Mouse (Mus musculus): ENCODE measurements around the gene Arglu1. TPM values are rescaled to one million over a fixed set of nuclear protein-coding genes. Genes with fewer than 3 reads are reported as not detected.

The Arglu1 gene
- polyA plus RNA-seq, 1 experiment from 2014 or later: 137 TPM

DNA sequence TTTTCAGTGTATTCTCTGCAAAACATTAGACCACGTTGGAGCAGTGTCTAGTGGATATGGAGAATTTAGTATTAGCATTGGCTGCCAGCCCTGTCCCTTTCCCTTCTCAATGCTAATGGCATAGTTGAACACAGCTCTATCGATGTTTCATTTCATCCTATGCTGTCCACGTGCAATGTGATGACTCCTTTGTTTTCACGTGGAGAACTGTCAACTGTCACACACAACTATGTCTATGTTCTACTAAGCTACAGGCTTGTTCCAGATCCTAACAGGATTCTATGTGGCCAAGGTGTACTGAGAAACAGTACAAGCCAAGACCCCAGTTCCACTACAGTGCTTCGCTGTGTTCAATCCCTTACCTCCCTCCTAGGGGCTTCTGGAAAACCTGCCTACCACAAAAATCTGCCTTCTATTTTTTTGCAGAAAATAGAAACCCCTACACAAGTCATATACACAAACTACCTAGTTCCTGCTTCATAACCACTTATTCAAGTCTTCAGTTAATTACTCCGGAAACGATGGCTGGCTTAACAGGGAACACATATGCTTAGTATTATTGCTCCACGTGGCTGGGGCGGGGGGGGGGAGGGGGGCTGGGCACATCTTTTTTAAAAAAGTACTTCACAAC, 1.4 kb downstream of the Arglu1 start:
- Histone ChIP-seq H3K4me2 (peak overlapping the region; percentile 62), H3K4me1 (peaks cover 34% of the 10 kb centered on the region), H3K27ac (peak overlapping the region; percentile 97; the same call in 1 of the 2 replicates), H3K9ac (peak overlapping the region; percentile 100; the same call in 1 of the 2 replicates), H3K9me3 (no peaks in the 10 kb centered on the region), H3K36me3 (no peaks in the 10 kb centered on the region), H3K4me3 (peak overlapping the region; percentile 88), H3K27me3 (no peaks in the 10 kb centered on the region)
- WGBS: 8% methylated on average over 9 of the region's 9 CpGs
- ATAC-seq (ENCODE audit: insufficient number of reproducible peaks, low FRiP score, low TSS enrichment, low read depth): no peak

DNA sequence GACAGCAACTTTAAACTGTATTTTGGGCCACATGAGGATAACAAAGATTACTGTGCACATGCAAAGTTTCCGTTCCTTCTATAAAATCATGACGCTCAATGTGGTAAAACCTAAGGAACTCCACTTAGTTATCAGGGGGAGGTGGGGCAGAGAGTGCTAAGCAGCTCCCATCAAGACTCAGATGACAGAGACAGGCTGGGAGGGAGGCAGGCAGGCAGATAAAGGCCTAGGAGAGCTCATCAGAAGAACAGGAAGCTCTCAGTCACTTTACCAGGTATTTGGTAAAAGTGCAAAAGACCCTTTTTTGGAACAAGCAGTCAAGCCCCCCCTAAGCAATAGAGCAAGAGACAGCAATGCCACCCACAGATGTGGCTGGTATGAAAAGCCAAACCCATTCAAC, 4.8 kb downstream of the Arglu1 start:
- Histone ChIP-seq H3K4me1 (peaks cover 34% of the 10 kb centered on the region), H3K27me3 (no peaks in the 10 kb centered on the region), H3K36me3 (peaks cover 22% of the 10 kb centered on the region), H3K9me3 (no peaks in the 10 kb centered on the region), H3K27ac (no peak overlapping the region), H3K4me2 (no peak overlapping the region), H3K9ac (no peak overlapping the region), H3K4me3 (no peak overlapping the region)
- ATAC-seq (ENCODE audit: insufficient number of reproducible peaks, low FRiP score, low TSS enrichment, low read depth): no peak
- WGBS: 40% methylated on average over 2 of the region's 2 CpGs

DNA sequence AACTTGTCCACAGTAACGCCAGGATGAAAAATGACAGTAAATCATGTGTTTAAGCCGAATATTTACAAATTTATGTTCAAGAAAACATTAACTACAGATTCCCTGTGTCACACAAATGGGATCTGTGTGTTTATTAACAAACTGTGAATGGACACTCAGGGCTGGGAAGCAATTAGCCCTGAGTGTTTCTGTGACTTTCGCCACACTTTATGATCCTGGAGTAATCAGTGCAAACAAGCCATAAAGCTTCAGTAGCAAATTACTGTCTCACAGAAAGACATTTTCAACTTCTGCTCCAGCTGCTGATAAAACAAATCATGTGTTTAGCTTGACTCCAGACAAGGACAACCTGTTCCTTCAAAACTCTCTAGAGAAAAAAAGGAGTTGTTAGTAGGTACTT, 7.6 kb downstream of the Arglu1 start:
- H3K4me3 ChIP-seq: no peak overlapping the region
- H3K9me3 ChIP-seq: no peaks in the 10 kb centered on the region
- WGBS: 68% methylated on average over 3 of the region's 3 CpGs
- H3K4me2 ChIP-seq: no peak overlapping the region
- peaks cover 40% of the 10 kb centered on the region for H3K36me3 ChIP-seq
- no peak for ATAC-seq (ENCODE audit: insufficient number of reproducible peaks, low FRiP score, low TSS enrichment, low read depth)
- H3K27me3 ChIP-seq: no peaks in the 10 kb centered on the region
- peaks cover 20% of the 10 kb centered on the region for H3K4me1 ChIP-seq
- H3K9ac ChIP-seq: no peak overlapping the region
- H3K27ac ChIP-seq: no peak overlapping the region

DNA sequence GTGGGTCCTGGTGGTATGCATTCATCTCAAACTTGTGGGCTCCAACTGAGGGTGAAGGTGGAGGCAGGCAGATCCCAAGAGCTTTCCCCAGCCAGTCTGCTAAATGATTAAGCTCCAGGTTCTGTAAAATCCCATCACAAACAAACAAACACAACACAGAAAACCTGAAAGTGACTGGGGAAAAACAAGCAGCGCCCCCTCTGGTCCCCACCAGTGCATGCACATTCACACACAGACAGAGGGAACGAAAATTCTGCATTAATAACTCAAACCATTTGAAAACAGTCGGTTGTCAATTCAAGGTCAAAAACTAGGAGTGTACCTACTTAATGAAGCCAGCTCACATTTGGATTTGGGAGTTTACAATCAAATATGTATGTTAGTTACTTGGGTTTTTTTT, 12.1 kb downstream of the Arglu1 start:
- no peaks in the 10 kb centered on the region for H3K27me3 ChIP-seq
- H3K36me3 ChIP-seq: peaks cover 73% of the 10 kb centered on the region
- no peak overlapping the region for H3K27ac ChIP-seq
- no peak for ATAC-seq (ENCODE audit: insufficient number of reproducible peaks, low FRiP score, low TSS enrichment, low read depth)
- no peaks in the 10 kb centered on the region for H3K9me3 ChIP-seq
- H3K9ac ChIP-seq: no peak overlapping the region
- no peaks in the 10 kb centered on the region for H3K4me1 ChIP-seq
- no peak overlapping the region for H3K4me2 ChIP-seq
- H3K4me3 ChIP-seq: no peak overlapping the region
- WGBS: 87% methylated on average over 3 of the region's 3 CpGs

DNA sequence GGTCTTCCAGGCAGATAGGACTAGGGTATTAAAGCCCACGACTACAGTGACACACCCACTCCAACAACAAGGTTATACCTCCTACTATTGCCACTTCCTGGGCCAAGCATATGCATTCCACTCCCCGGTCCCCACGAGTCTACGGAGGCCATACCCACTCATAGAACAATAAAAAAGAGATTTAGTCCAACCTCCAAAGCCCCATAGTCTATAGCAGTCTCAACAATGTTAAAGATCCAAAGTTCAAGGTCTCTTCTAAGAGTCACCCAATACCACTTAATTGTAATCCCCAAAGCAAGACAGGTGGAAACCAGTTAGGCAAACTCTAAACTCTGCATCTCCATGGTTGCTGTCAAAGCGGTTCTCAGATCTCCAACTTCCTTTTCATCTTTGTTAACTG, 15.5 kb downstream of the Arglu1 start:
- Histone ChIP-seq H3K4me3 (no peak overlapping the region), H3K4me2 (no peak overlapping the region), H3K36me3 (peaks cover 58% of the 10 kb centered on the region), H3K27ac (no peak overlapping the region), H3K27me3 (no peaks in the 10 kb centered on the region), H3K4me1 (no peaks in the 10 kb centered on the region), H3K9me3 (no peaks in the 10 kb centered on the region), H3K9ac (no peak overlapping the region)
- ATAC-seq (ENCODE audit: insufficient number of reproducible peaks, low FRiP score, low TSS enrichment, low read depth): no peak
- 80% methylated on average over 5 of the region's 5 CpGs for WGBS

DNA sequence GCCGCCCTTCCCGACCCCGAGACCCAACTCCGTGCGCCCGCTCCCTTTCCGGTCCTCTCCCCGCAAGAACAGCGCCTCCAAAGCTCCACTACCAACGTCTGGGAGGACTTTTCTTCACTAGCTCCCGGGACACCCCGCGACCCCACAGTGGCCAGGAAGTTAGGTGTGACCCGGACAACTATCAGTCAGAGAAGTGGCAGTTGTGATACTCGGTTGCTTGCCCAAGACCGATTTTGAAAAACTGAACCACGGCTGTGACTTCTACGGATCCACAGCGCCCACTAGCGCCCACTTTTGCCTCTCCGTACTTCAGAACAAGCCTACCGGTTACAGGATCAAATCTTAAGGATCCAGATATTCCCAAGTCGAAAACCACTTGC, 28.6 kb downstream of the Arglu1 start:
- Histone ChIP-seq H3K4me2 (peak overlapping the region; percentile 78), H3K4me1 (peaks cover 7% of the 10 kb centered on the region), H3K36me3 (peaks cover 10% of the 10 kb centered on the region; the same call in 1 of the 2 replicates), H3K27ac (peak overlapping the region; percentile 89), H3K9ac (peak overlapping the region; percentile 52), H3K9me3 (no peaks in the 10 kb centered on the region), H3K4me3 (peak overlapping the region; percentile 92), H3K27me3 (no peaks in the 10 kb centered on the region)
- WGBS: under 1% methylated on average over 23 of the region's 23 CpGs
- ATAC-seq (ENCODE audit: insufficient number of reproducible peaks, low FRiP score, low TSS enrichment, low read depth): peak; percentile 13; the same call in 1 of the 2 replicates

DNA sequence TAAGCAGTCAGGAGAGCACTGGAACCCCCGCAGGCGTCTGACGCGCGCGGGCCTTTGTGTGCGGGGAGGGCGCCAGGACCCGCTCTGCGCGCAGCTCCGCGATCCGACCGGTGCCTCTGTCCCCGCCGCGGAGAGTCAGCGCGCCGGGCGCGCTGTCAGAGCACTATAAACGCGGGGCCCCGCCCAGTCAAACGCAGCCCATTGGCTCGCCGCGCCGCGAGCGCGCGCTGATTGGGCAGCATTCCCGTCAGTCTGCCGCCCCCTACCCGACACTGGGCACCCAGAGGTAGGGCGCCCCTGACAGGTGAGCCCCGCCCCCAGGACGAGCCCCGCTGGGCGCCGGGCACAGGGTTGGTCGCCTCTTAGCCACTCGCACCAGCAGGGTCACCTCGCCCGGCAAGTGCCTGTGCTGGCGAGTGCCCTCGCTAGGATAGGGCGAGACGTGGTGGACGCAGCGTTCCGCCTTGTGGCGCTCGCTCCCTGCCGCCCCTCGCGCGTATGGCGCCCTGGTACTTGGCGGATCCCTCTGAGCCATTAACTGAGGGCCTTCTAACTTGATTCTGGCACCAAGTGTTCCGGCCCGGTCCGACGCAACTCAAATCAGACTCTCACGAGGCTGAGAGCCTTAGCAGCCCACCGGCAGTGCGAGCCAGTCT, 29.1 kb downstream of the Arglu1 start, which contains the start of gene Efnb2:
Gene Efnb2, minus strand, starts transcription at position 140 of the 656 bp plus-strand sequence.
- peak; percentile 90 for ATAC-seq (ENCODE audit: insufficient number of reproducible peaks, low FRiP score, low TSS enrichment, low read depth)
- Histone ChIP-seq H3K4me3 (peak within 1 kb of the TSS; percentile 92), H3K4me2 (peak within 1 kb of the TSS; percentile 78), H3K27ac (peak within 1 kb of the TSS; percentile 89), H3K9me3 (no peaks in the 10 kb centered on the region), H3K4me1 (peaks cover 10% of the 10 kb centered on the region), H3K36me3 (0 out of 2 replicates have a peak, but pooled peaks cover 6% of the 10 kb centered on the region), H3K9ac (peak within 1 kb of the TSS; percentile 93), H3K27me3 (no peaks in the 10 kb centered on the region)
- under 1% methylated on average over 64 of the region's 70 CpGs for WGBS

DNA sequence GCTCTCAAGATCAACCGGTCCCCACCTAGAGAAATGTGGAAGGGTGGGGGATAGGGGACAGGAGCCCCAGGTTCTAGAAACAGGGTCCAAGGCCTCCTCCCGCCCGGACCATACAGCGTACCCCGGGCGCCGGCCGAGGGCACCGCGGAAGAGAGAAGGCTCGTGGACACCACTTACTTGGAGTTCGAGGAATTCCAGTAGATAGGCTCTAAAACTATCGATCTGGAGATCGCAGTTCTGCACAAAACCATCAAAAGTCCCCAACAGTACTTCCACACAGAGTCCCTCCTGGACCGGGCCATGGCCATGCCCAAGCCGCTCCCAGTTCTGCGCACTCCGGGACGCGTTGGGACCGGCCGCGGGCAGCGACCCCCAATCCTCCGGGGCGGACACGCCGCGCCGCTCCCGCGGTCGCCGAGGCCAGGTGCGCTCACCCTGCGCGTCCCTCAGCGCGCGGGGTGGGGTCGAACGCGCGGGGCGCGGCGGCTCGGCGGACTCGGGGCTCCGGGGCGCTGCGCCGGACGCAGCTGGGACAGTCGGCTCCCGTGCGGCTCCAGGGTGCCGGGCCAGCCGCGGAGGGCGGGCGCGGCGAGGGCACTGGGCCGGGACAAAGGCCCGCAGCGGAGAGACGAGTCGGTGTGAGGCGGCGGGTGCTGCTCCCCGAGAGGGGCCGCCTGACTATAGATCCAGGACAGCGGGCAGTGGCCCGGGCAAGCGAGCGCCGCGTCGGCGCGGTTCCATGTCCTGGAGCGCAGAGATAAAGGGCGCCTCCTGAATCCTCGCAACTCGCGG, 29.8 kb downstream of the Arglu1 start:
- peaks cover 15% of the 10 kb centered on the region for H3K4me1 ChIP-seq
- H3K9ac ChIP-seq: peak overlapping the region; percentile 93
- under 1% methylated on average over 88 of the region's 88 CpGs for WGBS
- H3K4me3 ChIP-seq: peak overlapping the region; percentile 92
- peak overlapping the region; percentile 78 for H3K4me2 ChIP-seq
- peak overlapping the region; percentile 89 for H3K27ac ChIP-seq
- 0 out of 2 replicates have a peak, but pooled peaks cover 6% of the 10 kb centered on the region for H3K36me3 ChIP-seq
- H3K27me3 ChIP-seq: no peaks in the 10 kb centered on the region
- peak; percentile 17 for ATAC-seq (ENCODE audit: insufficient number of reproducible peaks, low FRiP score, low TSS enrichment, low read depth)
- H3K9me3 ChIP-seq: no peaks in the 10 kb centered on the region

DNA sequence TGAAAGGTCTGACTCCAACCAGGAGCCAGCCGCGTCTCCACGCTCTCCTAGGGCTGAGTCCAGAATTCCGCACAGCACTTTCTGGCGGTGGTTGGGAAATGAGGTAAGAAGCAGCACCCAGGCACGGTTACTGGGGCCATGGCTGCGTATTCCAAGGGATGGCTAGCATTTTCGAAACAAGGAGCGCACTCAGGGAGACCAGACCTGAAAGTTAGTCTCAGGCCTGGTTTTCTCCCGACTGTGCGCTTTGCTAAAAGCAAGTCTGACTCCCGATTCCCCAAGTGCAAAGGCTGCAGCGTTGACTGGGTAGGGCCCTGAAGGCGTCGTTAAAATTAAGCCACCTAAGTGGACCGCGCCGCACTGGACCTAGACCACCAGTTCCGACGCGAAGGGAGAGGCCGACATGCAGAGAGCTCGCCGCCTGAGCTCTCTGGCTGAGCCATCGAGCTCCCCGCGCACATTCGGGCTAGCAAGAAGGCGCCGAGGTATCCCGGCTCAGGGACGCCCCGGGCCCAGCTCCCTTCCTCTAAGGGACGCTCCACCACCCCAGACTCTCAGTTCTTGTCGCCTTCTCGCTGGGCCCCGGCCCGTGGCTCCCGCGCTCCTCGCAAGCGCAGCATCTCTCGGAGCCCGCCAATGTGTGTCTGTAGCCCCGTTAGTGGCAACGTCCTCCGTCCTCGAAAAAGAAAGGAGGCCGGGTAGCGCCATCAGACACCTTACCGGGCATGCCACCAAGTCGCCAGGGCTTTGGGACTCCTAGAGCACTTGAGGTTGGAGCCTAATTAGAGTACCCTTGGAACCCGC, 30.6 kb downstream of the Arglu1 start:
- Histone ChIP-seq H3K4me3 (peak overlapping the region; percentile 92), H3K27me3 (no peaks in the 10 kb centered on the region), H3K4me2 (peak overlapping the region; percentile 78), H3K4me1 (peaks cover 22% of the 10 kb centered on the region), H3K36me3 (0 out of 2 replicates have a peak, but pooled peaks cover 6% of the 10 kb centered on the region), H3K27ac (peak overlapping the region; percentile 89), H3K9me3 (no peaks in the 10 kb centered on the region), H3K9ac (peak overlapping the region; percentile 93)
- no peak for ATAC-seq (ENCODE audit: insufficient number of reproducible peaks, low FRiP score, low TSS enrichment, low read depth)
- WGBS: under 1% methylated on average over 53 of the region's 53 CpGs

DNA sequence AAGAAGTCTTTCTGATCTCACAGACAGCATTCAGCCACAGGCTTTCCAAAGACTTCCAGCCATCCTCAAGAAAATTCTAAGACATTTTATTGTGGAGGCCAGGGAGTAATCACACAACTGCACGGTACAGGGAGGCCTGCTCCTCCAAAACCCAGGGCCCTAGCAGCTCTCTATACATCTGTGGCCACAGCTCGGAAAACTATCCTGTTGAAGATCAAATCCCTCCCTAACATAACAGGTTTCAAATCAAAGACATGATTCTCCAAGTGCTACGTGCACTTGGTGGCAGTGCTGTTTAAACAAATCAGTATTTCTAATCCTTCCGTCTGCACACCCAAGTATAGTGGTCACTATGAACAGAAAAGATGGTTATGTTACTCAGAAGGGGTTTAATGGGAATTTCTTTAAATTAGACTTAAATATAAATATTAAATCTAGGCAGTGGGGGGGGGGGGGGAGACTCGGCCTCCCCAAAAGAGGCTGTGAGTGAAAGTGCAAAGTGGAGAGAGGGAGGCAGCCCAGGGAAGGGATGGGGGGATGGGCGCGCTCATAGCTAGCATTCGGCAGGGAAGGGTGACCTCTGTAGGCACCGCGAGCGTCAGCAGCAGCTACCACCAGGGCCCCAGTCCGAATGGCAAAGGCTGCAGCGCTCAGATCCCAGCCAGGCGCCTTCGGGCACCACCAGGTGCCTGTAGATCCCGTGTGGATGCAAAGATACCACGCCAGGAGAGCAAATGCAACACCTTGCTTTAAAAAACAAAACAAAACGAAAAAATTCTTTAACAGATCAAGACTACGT, 31.7 kb downstream of the Arglu1 start:
- Histone ChIP-seq H3K4me3 (peak overlapping the region; percentile 92), H3K36me3 (no peaks in the 10 kb centered on the region), H3K9ac (peak overlapping the region; percentile 93), H3K27ac (peak overlapping the region; percentile 89), H3K27me3 (no peaks in the 10 kb centered on the region), H3K4me1 (peaks cover 31% of the 10 kb centered on the region), H3K4me2 (peak overlapping the region; percentile 78), H3K9me3 (no peaks in the 10 kb centered on the region)
- peak; percentile 64; the same call in 1 of the 2 replicates for ATAC-seq (ENCODE audit: insufficient number of reproducible peaks, low FRiP score, low TSS enrichment, low read depth)
- WGBS: 2% methylated on average over 19 of the region's 19 CpGs

All from limb, embryonic 15.5 days (tissue).